Mouse (Mus musculus) olfactory bulb, adult 2 months (tissue): ENCODE results near the gene Nav2. TPM values are rescaled to one million over a fixed set of nuclear protein-coding genes. Genes with fewer than 3 reads are reported as not detected.
A peak's percentile ranks its signal among the peaks of the same experiment; 100 is the strongest.

Source experiments
- H3K27ac ChIP-seq: fragments of 200-500 bp; 2 replicates; pipeline ENCODE4 v1.5.1; 2012; ENCODE audit warnings: low read depth, low read length; ENCODE audit not compliant: insufficient read depth
- H3K4me1 ChIP-seq: fragments of 200-500 bp; 2 replicates; pipeline ENCODE4 v1.6.1; 2012; ENCODE audit warnings: low read length; ENCODE audit not compliant: control insufficient read depth, insufficient read depth
- H3K4me3 ChIP-seq: fragments of 200-500 bp; 2 replicates; pipeline ENCODE4 v1.5.1; 2012; ENCODE audit warnings: mild to moderate bottlenecking, low read depth, low read length, moderate library complexity; ENCODE audit not compliant: insufficient read depth
- CTCF ChIP-seq: fragments of 200-500 bp; IDR thresholded peaks from 2 replicates; pipeline ENCODE4 v1.5.1; 2012; ENCODE audit warnings: low read depth, mild to moderate bottlenecking, low read length, moderate library complexity; ENCODE audit not compliant: insufficient read depth
- POLR2A ChIP-seq: fragments of 200-500 bp; IDR thresholded peaks from 2 replicates; pipeline ENCODE4 v1.6.1; 2012; ENCODE audit warnings: mild to moderate bottlenecking, low read depth, low read length, moderate library complexity; ENCODE audit not compliant: insufficient read depth
- WGBS: fragments of 180-500 bp; shearing (Covaris S2); methylation state at CpG from one replicate; pipeline ENCODE4 v1.1.7; 2018; 5-methylcytosine and 5-hydroxymethylcytosine counted together
- polyA plus RNA-seq: library from polyadenylated mRNA; stranded (reverse); fragments of >200 nt; gene quantifications from 2 replicates; pipeline ENCODE4 v1.2.4, GENCODE M21; 2012; ENCODE audit warnings: low replicate concordance; ENCODE audit not compliant: missing spikeins, insufficient read depth, insufficient read length

The Nav2 gene
- polyA plus RNA-seq, 1 experiment, result 57.3 TPM

DNA sequence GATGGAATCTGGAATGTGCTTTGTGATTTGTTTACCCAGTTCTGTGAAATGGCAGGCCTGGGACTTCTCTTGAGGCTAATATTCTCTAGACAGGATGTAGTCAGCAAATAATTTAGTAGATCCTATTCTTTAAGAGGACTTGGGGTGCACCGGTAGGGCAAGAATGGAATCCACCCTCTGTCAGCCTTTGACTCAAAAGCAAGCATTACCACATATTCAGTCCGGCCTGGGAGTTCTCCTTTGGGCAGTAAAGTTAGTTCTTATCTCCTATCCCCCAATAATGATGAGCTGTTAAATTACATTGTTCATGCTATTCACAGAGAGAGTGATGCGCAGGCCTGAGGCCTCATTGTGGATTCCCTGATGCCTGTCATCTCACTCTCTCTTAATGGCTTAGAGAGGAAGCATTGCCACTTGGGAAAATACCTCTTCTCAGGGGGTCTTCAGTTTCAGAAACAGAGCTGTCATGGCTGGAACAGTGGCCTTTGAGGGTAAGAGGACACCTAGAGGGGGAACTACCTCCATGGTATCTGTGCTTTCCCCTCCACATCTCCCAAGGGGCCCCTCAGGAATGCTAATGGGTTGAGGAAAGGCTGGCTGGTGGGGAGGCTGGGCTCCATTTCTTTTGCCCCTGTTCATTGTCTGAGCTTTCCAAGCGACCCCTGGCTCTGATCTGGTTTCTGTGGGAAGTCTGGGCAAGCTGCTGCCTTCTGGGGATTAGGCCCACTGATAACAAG is 133.0 kb downstream of the Nav2 start:
- TF ChIP-seq POLR2A, result no peak
- Histone ChIP-seq H3K4me1 (peaks cover 7% of the 10 kb centered on the region; the same call in 1 of the 2 replicates), H3K4me3 (no peak overlapping the region), H3K27ac (no peak overlapping the region)
- WGBS, result 82% methylated on average over 4 of the region's 4 CpGs

DNA sequence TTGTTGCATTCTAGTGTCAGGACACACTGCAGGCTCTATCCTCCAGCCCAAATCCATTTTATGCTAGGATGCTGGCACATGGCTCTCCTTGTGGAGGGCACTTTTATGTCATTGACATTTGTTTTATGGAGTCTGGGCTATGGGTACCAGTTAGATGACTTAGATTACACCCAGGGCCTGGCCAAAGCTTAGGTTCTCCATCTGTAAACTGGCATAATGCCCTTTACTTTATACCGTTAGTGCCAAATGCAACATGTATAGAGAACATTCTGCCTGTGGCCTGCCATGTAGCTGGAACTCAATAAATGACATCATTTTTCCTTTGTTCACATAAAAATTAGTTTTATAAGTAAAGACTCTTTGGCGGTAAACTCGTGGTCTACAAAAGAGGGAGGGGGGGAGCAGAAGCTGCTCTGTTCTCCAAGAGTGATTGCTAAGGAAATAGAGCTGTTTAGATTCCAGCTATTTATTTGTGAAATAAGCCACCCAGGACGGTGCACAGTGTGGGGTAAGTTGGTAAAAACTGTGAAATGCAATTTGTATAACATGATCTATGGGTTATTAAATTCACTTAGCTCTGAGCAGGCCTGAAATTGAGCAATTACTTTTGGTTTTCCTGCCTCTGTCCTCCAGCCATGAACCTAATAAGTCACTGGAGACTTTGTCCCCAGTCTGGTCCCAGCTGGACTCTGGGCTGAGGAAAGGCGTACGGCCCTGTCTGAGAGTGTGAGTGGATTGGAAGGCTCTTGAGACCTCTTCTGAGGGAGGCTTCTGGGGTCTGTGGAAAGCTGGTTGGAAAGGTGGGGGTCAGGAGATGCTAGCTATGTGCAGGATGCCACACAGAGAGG is 137.2 kb downstream of the Nav2 start:
- 83% methylated on average over 6 of the region's 6 CpGs for WGBS
- Histone ChIP-seq H3K4me1 (peaks cover 22% of the 10 kb centered on the region), H3K4me3 (no peak overlapping the region), H3K27ac (no peak overlapping the region)
- TF ChIP-seq CTCF (no peak), POLR2A (no peak)

- TF ChIP-seq POLR2A, result no peak
- no peak for TF ChIP-seq CTCF
- no peak overlapping the region for H3K4me3 ChIP-seq
- peaks cover 22% of the 10 kb centered on the region for H3K4me1 ChIP-seq
- no peak overlapping the region for H3K27ac ChIP-seq
- WGBS, result 72% methylated on average over 6 of the region's 6 CpGs
Measured at GRCm38 (mm10) chr7:49046347-49046989, 138.0 kb downstream of the Nav2 start.

DNA sequence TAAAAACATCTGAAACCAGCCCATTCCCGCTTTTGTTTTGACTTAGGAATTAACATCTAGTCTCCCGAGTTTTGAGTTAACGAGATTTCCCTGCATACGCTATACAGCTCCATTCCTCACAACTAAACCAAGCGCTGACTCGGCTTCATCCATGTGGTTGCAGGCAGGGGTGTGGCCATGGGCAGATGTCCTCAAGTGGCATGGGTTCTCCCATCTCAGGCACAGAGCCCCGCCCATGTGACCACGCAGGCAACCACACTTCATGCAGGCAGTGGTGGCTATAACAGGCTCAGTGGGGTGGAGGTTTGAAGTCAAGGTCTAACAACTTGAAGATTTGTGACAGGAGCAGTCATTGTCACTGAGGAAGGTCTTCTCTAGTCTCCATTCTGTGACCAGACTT is 138.8 kb downstream of the Nav2 start:
- Histone ChIP-seq H3K4me3 (no peak overlapping the region), H3K27ac (no peak overlapping the region), H3K4me1 (peaks cover 20% of the 10 kb centered on the region)
- TF ChIP-seq CTCF, result no peak
- no peak for TF ChIP-seq POLR2A
- 62% methylated on average over 8 of the region's 8 CpGs for WGBS

DNA sequence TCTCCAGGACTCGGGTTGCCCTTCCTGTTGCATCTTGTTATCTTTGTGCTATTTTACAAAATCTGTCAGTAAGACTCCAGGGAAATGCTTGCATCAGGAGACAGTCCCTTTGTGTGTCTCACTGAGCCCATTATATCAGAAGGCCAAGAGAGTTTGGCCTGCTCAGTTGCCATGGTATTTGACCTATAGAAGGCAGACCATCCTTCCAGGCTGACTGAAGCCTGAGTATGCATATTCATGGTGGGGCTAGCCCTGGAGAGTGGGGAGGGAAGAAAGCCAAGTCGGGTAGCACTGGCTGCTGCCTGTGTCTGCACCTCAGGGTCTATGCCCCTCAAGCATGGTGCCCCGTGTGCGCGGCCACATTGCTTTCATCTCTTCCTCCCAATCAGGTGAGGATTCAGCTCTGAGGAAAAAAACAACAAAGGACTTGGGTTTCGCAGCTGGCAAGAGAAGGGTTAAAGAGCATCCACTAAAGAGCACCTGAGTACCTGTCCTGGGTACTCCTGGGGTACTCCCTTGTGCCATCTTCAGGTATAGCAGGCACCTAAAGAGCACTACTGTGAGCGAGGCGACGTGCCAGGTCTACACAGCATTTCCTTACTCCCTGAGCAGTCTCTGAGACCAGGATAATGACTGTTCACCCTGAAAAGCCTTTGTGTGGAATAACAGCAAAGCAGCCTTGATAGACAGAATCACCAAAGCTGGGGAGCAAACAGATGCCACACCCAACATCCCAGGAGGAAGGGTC is 144.5 kb downstream of the Nav2 start:
- H3K27ac ChIP-seq, result no peak overlapping the region
- 84% methylated on average over 9 of the region's 9 CpGs for WGBS
- no peak overlapping the region for H3K4me3 ChIP-seq
- peaks cover 29% of the 10 kb centered on the region for H3K4me1 ChIP-seq
- no peak for TF ChIP-seq CTCF
- no peak for TF ChIP-seq POLR2A

DNA sequence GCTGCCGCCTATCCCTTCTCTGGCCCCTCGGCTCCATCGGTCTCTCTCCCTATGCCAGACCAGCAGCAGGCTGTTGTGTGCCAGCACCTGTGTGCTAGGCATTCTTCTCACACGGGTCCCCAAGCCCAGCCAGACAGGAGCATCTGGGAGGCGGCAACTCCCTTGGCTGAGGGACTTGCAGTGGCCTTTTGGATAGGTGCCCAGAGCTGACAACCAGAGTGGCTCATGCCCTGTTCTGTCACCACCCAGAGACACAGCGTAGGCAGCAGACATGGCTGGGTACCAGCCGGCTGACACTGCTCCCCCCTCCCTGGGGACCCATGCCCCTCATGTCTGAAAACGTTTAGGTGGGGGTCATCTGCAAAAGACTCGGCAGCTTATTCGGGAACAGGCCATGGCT is 146.8 kb downstream of the Nav2 start:
- WGBS, result 66% methylated on average over 10 of the region's 10 CpGs
- H3K27ac ChIP-seq, result no peak overlapping the region
- H3K4me1 ChIP-seq, result peaks cover 36% of the 10 kb centered on the region
- no peak overlapping the region for H3K4me3 ChIP-seq
- TF ChIP-seq POLR2A (no peak), CTCF (no peak)

GRCm38 (mm10) chr7:49058304-49059012 is 149.9 kb downstream of the Nav2 start:
- TF ChIP-seq CTCF (no peak), POLR2A (no peak)
- Histone ChIP-seq H3K4me3 (no peak overlapping the region), H3K4me1 (peaks cover 42% of the 10 kb centered on the region), H3K27ac (peak overlapping the region; percentile 74)
- 35% methylated on average over 8 of the region's 8 CpGs for WGBS
